Mouse (Mus musculus) small intestine, adult 2 months (tissue): ENCODE measurements around the gene Rassf5. TPM values are rescaled to one million over a fixed set of nuclear protein-coding genes. Genes with fewer than 3 reads are reported as not detected.

Experiments used
- H3K27ac ChIP-seq: fragments of 200-500 bp; 2 replicates; pipeline ENCODE4 v1.5.1; 2012; ENCODE audit warnings: low read depth, low read length, control low read depth, inconsistent platforms; ENCODE audit not compliant: insufficient read depth
- H3K27me3 ChIP-seq: fragments of 200-500 bp; 2 replicates; pipeline ENCODE4 v1.6.1; 2012; ENCODE audit warnings: mild to moderate bottlenecking, moderate library complexity, low read length, inconsistent platforms; ENCODE audit not compliant: control insufficient read depth, insufficient read depth
- H3K36me3 ChIP-seq: fragments of 200-500 bp; 2 replicates; pipeline ENCODE4 v1.6.1; 2012; ENCODE audit warnings: mild to moderate bottlenecking, low read length, control low read depth, inconsistent platforms; ENCODE audit not compliant: control insufficient read depth, insufficient read depth
- H3K4me1 ChIP-seq: fragments of 200-500 bp; 2 replicates; pipeline ENCODE4 v1.6.1; 2012; ENCODE audit warnings: low read length, inconsistent platforms, mixed read lengths; ENCODE audit not compliant: control insufficient read depth, insufficient read depth, insufficient read length
- H3K4me3 ChIP-seq: fragments of 200-500 bp; 2 replicates; pipeline ENCODE4 v1.5.1; 2012; ENCODE audit warnings: low read depth, mild to moderate bottlenecking, control low read depth, inconsistent platforms, low read length, moderate library complexity
- CTCF ChIP-seq: fragments of 200-500 bp; IDR thresholded peaks from 2 replicates; pipeline ENCODE4 v1.5.1; 2012; ENCODE audit warnings: low read depth, mild to moderate bottlenecking, control low read depth, inconsistent platforms, low read length, moderate library complexity, mixed read lengths; ENCODE audit not compliant: insufficient replicate concordance, insufficient read length; ENCODE audit errors: extremely low read depth
- POLR2A ChIP-seq: fragments of 200-500 bp; IDR thresholded peaks from 2 replicates; pipeline ENCODE4 v1.6.1; 2012; ENCODE audit warnings: low read depth, mild to moderate bottlenecking, control low read depth, inconsistent platforms, low read length, moderate library complexity
- WGBS: fragments of 180-500 bp; shearing (Covaris S2); methylation state at CpG from one replicate; pipeline ENCODE4 v1.1.7; 2018; 5-methylcytosine and 5-hydroxymethylcytosine counted together
- polyA plus RNA-seq: library from polyadenylated mRNA; depleted of rRNA; stranded (reverse); fragments of >200 nt; gene quantifications from 2 replicates; pipeline ENCODE4 v1.2.3, GENCODE M21; 2012

The Rassf5 gene
- polyA plus RNA-seq, 1 experiment: 4.0 TPM

GRCm38 (mm10) chr1:131139102-131140095 is 105.7 kb downstream of the Rassf5 start:
- H3K36me3 ChIP-seq: no peaks in the 10 kb centered on the region
- no peak for TF ChIP-seq CTCF
- H3K4me3 ChIP-seq: no peak overlapping the region
- no peaks in the 10 kb centered on the region; the same call in 1 of the 2 replicates for H3K4me1 ChIP-seq
- no peaks in the 10 kb centered on the region for H3K27me3 ChIP-seq
- H3K27ac ChIP-seq: peak overlapping the region; percentile 76; the same call in 1 of the 2 replicates
- 38% methylated on average over 11 of the region's 11 CpGs for WGBS

- Histone ChIP-seq H3K4me1 (no peaks in the 10 kb centered on the region; the same call in 1 of the 2 replicates), H3K4me3 (peak within 1 kb of the TSS; percentile 92), H3K36me3 (no peaks in the 10 kb centered on the region), H3K27me3 (no peaks in the 10 kb centered on the region), H3K27ac (peak within 1 kb of the TSS; percentile 76)
- TF ChIP-seq POLR2A (peak; percentile 33; the same call in 1 of the 2 replicates), CTCF (peak; percentile 70; the same call in 1 of the 2 replicates)
- WGBS: under 1% methylated on average over 49 of the region's 49 CpGs
Measured at GRCm38 (mm10) chr1:131138191-131139016, 106.7 kb downstream of the Rassf5 start, which contains the start of gene Dyrk3. Dyrk3 (minus strand) TSS chr1:131138340.

GRCm38 (mm10) chr1:131137717-131138118 is 107.3 kb downstream of the Rassf5 start:
- Histone ChIP-seq H3K27me3 (no peaks in the 10 kb centered on the region), H3K36me3 (no peaks in the 10 kb centered on the region), H3K4me1 (no peaks in the 10 kb centered on the region; the same call in 1 of the 2 replicates), H3K27ac (no peak overlapping the region), H3K4me3 (peak overlapping the region; percentile 92)
- TF ChIP-seq CTCF (no peak), POLR2A (no peak)
- WGBS: 2% methylated on average over 36 of the region's 36 CpGs

- no peaks in the 10 kb centered on the region for H3K36me3 ChIP-seq
- no peaks in the 10 kb centered on the region; the same call in 1 of the 2 replicates for H3K4me1 ChIP-seq
- H3K27me3 ChIP-seq: no peaks in the 10 kb centered on the region
- H3K27ac ChIP-seq: no peak overlapping the region
- 33% methylated on average over 5 of the region's 5 CpGs for WGBS
- TF ChIP-seq CTCF (no peak), POLR2A (no peak)
- no peak overlapping the region for H3K4me3 ChIP-seq
Measured at GRCm38 (mm10) chr1:131137111-131137510, 107.9 kb downstream of the Rassf5 start.

GRCm38 (mm10) chr1:131135960-131136629 is 109.0 kb downstream of the Rassf5 start:
- 70% methylated on average over 10 of the region's 10 CpGs for WGBS
- no peaks in the 10 kb centered on the region for H3K27me3 ChIP-seq
- H3K4me1 ChIP-seq: no peaks in the 10 kb centered on the region; the same call in 1 of the 2 replicates
- H3K36me3 ChIP-seq: no peaks in the 10 kb centered on the region
- no peak overlapping the region for H3K4me3 ChIP-seq
- no peak for TF ChIP-seq POLR2A
- no peak for TF ChIP-seq CTCF
- no peak overlapping the region for H3K27ac ChIP-seq

- H3K27ac ChIP-seq: no peak overlapping the region
- WGBS: 52% methylated on average over 8 of the region's 8 CpGs
- no peaks in the 10 kb centered on the region for H3K36me3 ChIP-seq
- TF ChIP-seq CTCF (no peak), POLR2A (no peak)
- H3K4me3 ChIP-seq: no peak overlapping the region
- H3K27me3 ChIP-seq: no peaks in the 10 kb centered on the region
- no peaks in the 10 kb centered on the region; the same call in 1 of the 2 replicates for H3K4me1 ChIP-seq
Measured at GRCm38 (mm10) chr1:131134942-131135522, 110.0 kb downstream of the Rassf5 start.
